Mouse (Mus musculus): ENCODE data around the gene Tenm3.

DNA sequence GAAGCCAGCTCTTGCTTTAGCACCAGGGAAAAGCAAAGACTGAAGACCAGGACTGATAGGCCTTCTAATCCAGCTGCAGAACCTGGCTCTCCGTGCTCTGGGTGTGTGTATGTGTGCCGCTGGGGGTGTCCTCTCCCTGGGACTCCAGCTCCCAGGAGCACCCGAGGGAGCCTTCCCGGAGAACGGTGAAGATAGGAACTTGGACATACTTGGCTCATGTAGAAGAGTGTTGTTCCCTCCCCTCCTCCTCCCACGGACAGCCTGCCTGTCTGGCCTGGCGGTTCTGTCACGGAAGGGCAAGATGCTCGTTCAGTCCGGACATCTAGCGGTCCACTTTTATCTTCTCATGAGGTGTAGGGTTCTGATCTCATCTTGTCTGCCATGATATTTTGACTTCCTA is 622.4 kb downstream of the Tenm3 start:
- TF ChIP-seq USF1 (IDR thresholded peaks at IDR 0.05; ENCODE audit: low read depth) = no peak
- no peak for TF ChIP-seq MAX (IDR thresholded peaks at IDR 0.05; ENCODE audit: low read depth)
- no peak for TF ChIP-seq POLR2A (IDR thresholded peaks at IDR 0.05; ENCODE audit: insufficient read length, low read depth)
- TF ChIP-seq POLR2AphosphoS2 (IDR thresholded peaks at IDR 0.05; ENCODE audit: insufficient read length, low read depth) = no peak
- TF ChIP-seq MYOG (IDR thresholded peaks at IDR 0.05; ENCODE audit: control insufficient read depth in 1 of 3, insufficient read depth in 1 of 3, insufficient read length in 2 of 3, low read depth in 2 of 3) = no peak
- TF ChIP-seq TCF12 (IDR thresholded peaks at IDR 0.05; ENCODE audit: insufficient read depth, poor library complexity, severe bottlenecking) = no peak
- TF ChIP-seq TCF3 (IDR thresholded peaks at IDR 0.05; ENCODE audit: insufficient read length, low read depth) = no peak
- no peak for TF ChIP-seq SRF (IDR thresholded peaks at IDR 0.05; ENCODE audit: control insufficient read depth, insufficient read length, low read depth)
